Mouse (Mus musculus): ENCODE measurements around the gene Pard3. TPM values are rescaled to one million over a fixed set of nuclear protein-coding genes. Genes with fewer than 3 reads are reported as not detected.

The Pard3 gene
- total and polyA plus RNA-seq, 3 experiments, result 0.51 to 1.3 (median 0.94) TPM

GRCm38 (mm10) chr8:127251476-127251875 is 187.8 kb downstream of the Pard3 start:
- Histone ChIP-seq H3K9ac (ENCODE audit: insufficient read depth, low read depth) (no peak overlapping the region), H3K4me3 (replicated peaks in 1 of 3; ENCODE audit: low read depth in 2 of 3, low read length in 2 of 3, poor library complexity in 1 of 3) (no peak overlapping the region), H3K36me3 (replicated peaks in 1 of 2; ENCODE audit: control insufficient read depth in 1 of 2, insufficient read depth in 1 of 2, low read length in 1 of 2) (no peaks in the 10 kb centered on the region), H3K9me3 (replicated peaks; ENCODE audit: low read length) (no peaks in the 10 kb centered on the region), H3K4me2 (ENCODE audit: insufficient read depth, low read depth, poor library complexity, severe bottlenecking) (no peak overlapping the region), H3K27ac (ENCODE audit: insufficient read depth, low read depth) (no peak overlapping the region), H3K4me1 (ENCODE audit: control insufficient read depth in 1 of 2, insufficient read depth in 2 of 2) (no peaks in the 10 kb centered on the region), H3K79me2 (replicated peaks; ENCODE audit: control insufficient read depth, extremely low read depth, insufficient read depth, poor library complexity, severe bottlenecking) (no peaks in the 10 kb centered on the region), H3K27me3 (replicated peaks) (no peaks in the 10 kb centered on the region)
- TF ChIP-seq SMC3 (IDR thresholded peaks at IDR 0.05; ENCODE audit: low read depth, low read length) (no peak), NELFE (IDR thresholded peaks at IDR 0.05; ENCODE audit: low read depth, low read length) (no peak), ELF1 (IDR thresholded peaks at IDR 0.05; ENCODE audit: low read depth, low read length) (no peak), ETS1 (conservative IDR thresholded peaks at IDR 0.05; ENCODE audit: low read depth, low read length) (no peak), JUN (IDR thresholded peaks at IDR 0.05; ENCODE audit: insufficient read depth, low read depth, low read length) (no peak), MXI1 (IDR thresholded peaks at IDR 0.05; ENCODE audit: low read depth, low read length) (no peak), MYC (IDR thresholded peaks at IDR 0.05; ENCODE audit: low read depth, low read length) (no peak), RAD21 (IDR thresholded peaks at IDR 0.05; ENCODE audit: low read depth, low read length) (no peak), MAX (IDR thresholded peaks at IDR 0.05; ENCODE audit: low read length) (no peak)
- no peak for DNase-seq (ENCODE audit: extremely low read depth)
- dilution Hi-C loops (cut with MboI; ENCODE audit: extremely low pct_ligation_motif_present, extremely low pct_unique_long_range_greater_than_20kb, low sequenced_read_pairs) (no loop called here), in situ Hi-C loops (cut with MboI; ENCODE audit: low pct_ligation_motif_present, low pct_unique_long_range_greater_than_20kb, low sequenced_read_pairs) (no loop called here)

DNA sequence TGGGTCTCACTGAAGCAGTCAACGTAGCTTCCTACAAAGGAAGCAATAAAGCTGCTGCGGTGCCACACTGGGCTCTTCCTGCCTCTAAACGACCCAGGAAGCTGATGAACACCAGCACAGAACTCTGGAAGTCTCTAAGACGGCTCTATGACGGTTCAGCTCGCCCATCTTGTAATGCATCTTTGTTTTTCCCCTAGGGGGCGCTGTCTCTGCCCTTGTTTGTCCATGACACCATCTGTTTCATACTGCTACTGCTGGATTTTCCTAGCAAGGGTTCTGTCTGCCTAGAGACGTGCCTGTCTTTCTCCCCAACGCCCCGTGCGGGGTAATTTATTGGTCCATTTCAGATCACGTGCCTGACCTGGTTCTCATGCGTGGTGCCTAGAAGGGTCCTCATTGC is 188.3 kb downstream of the Pard3 start:
- no peaks in the 10 kb centered on the region for H3K79me2 ChIP-seq (replicated peaks; ENCODE audit: control insufficient read depth, extremely low read depth, insufficient read depth, poor library complexity, severe bottlenecking)
- in situ Hi-C loops (cut with MboI; ENCODE audit: low pct_ligation_motif_present, low pct_unique_long_range_greater_than_20kb, low sequenced_read_pairs), result no loop called here
- no peaks in the 10 kb centered on the region for H3K27me3 ChIP-seq (replicated peaks)
- no peak overlapping the region for H3K9ac ChIP-seq (ENCODE audit: insufficient read depth, low read depth)
- dilution Hi-C loops (cut with MboI; ENCODE audit: extremely low pct_ligation_motif_present, extremely low pct_unique_long_range_greater_than_20kb, low sequenced_read_pairs), result no loop called here
- peak; percentile 27 for DNase-seq (ENCODE audit: extremely low read depth)
- H3K9me3 ChIP-seq (replicated peaks; ENCODE audit: low read length), result no peaks in the 10 kb centered on the region
- TF ChIP-seq CTCF (conservative IDR thresholded peaks at IDR 0.05 in 1 of 2, IDR thresholded peaks at IDR 0.05 in 1 of 2; ENCODE audit: low read depth in 2 of 2, low read length in 2 of 2) (peak; percentile 40 to 45), ZMIZ1 (IDR thresholded peaks at IDR 0.05; ENCODE audit: low read depth, low read length) (no peak), ELF1 (IDR thresholded peaks at IDR 0.05; ENCODE audit: low read depth, low read length) (no peak), MYC (IDR thresholded peaks at IDR 0.05; ENCODE audit: low read depth, low read length) (no peak), TCF12 (IDR thresholded peaks at IDR 0.05; ENCODE audit: low read depth, low read length) (no peak), TBP (conservative IDR thresholded peaks at IDR 0.05; ENCODE audit: low read depth, low read length) (no peak), MXI1 (IDR thresholded peaks at IDR 0.05; ENCODE audit: low read depth, low read length) (no peak)
- no peaks in the 10 kb centered on the region for H3K36me3 ChIP-seq (replicated peaks in 1 of 2; ENCODE audit: control insufficient read depth in 1 of 2, insufficient read depth in 1 of 2, low read length in 1 of 2)
- H3K4me2 ChIP-seq (ENCODE audit: insufficient read depth, low read depth, poor library complexity, severe bottlenecking), result no peak overlapping the region
- no peaks in the 10 kb centered on the region for H3K4me1 ChIP-seq (ENCODE audit: control insufficient read depth in 1 of 2, insufficient read depth in 2 of 2)
- H3K4me3 ChIP-seq (replicated peaks in 1 of 3; ENCODE audit: low read depth in 2 of 3, low read length in 2 of 3, poor library complexity in 1 of 3), result no peak overlapping the region
- no peak overlapping the region for H3K27ac ChIP-seq (ENCODE audit: insufficient read depth, low read depth)

DNA sequence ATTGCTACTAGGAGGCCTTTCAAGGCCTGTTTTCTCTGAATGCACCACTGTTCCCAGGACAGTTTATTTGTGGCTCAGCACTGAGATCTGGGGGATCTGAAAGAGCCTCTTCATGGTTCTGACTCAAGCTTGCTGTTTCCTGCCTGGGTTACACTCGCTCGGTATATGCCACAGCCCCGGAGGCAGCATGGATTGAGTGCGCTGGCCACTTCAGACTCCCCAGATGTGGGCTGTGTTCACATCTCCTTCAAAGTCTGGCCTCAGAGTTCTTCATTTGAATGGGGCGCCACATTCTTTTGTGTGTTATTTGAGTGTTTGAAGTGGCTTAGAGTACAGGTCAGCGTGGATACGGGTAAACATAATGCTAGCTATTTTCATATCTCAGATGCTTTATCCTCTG is 190.9 kb downstream of the Pard3 start:
- no peaks in the 10 kb centered on the region for H3K9me3 ChIP-seq (replicated peaks; ENCODE audit: low read length)
- in situ Hi-C loops (cut with MboI; ENCODE audit: low pct_ligation_motif_present, low pct_unique_long_range_greater_than_20kb, low sequenced_read_pairs) (no loop called here), dilution Hi-C loops (cut with MboI; ENCODE audit: extremely low pct_ligation_motif_present, extremely low pct_unique_long_range_greater_than_20kb, low sequenced_read_pairs) (no loop called here)
- H3K9ac ChIP-seq (ENCODE audit: insufficient read depth, low read depth), result no peak overlapping the region
- H3K4me3 ChIP-seq (replicated peaks in 1 of 3; ENCODE audit: low read depth in 2 of 3, low read length in 2 of 3, poor library complexity in 1 of 3), result no peak overlapping the region
- no peak overlapping the region for H3K27ac ChIP-seq (ENCODE audit: insufficient read depth, low read depth)
- TF ChIP-seq JUN (IDR thresholded peaks at IDR 0.05; ENCODE audit: insufficient read depth, low read depth, low read length) (no peak), USF2 (conservative IDR thresholded peaks at IDR 0.05; ENCODE audit: low read depth, low read length) (no peak), RAD21 (IDR thresholded peaks at IDR 0.05; ENCODE audit: low read depth, low read length) (no peak), HCFC1 (IDR thresholded peaks at IDR 0.05; ENCODE audit: low read depth, low read length) (no peak), SIN3A (IDR thresholded peaks at IDR 0.05; ENCODE audit: low read length) (no peak), CTCF (conservative IDR thresholded peaks at IDR 0.05 in 1 of 2, IDR thresholded peaks at IDR 0.05 in 1 of 2; ENCODE audit: low read depth in 2 of 2, low read length in 2 of 2) (no peak), CHD1 (IDR thresholded peaks at IDR 0.05; ENCODE audit: low read depth, low read length) (no peak)
- H3K4me2 ChIP-seq (ENCODE audit: insufficient read depth, low read depth, poor library complexity, severe bottlenecking), result no peak overlapping the region
- H3K79me2 ChIP-seq (replicated peaks; ENCODE audit: control insufficient read depth, extremely low read depth, insufficient read depth, poor library complexity, severe bottlenecking), result no peaks in the 10 kb centered on the region
- H3K27me3 ChIP-seq (replicated peaks), result no peaks in the 10 kb centered on the region
- no peaks in the 10 kb centered on the region for H3K36me3 ChIP-seq (replicated peaks in 1 of 2; ENCODE audit: control insufficient read depth in 1 of 2, insufficient read depth in 1 of 2, low read length in 1 of 2)
- no peaks in the 10 kb centered on the region for H3K4me1 ChIP-seq (ENCODE audit: control insufficient read depth in 1 of 2, insufficient read depth in 2 of 2)
- no peak for DNase-seq (ENCODE audit: extremely low read depth)
